Mouse (Mus musculus) neutrophil, adult 5-6 weeks (primary cell): Measurements from ENCODE around the gene Akt1s1. TPM values are rescaled to one million over a fixed set of nuclear protein-coding genes. Genes with fewer than 3 reads are reported as not detected.
A peak's percentile ranks its signal among the peaks of the same experiment; 100 is the strongest.

Experiments
- ATAC-seq: fragments of 151-379, 151-347 bp; 2 replicates; pipeline ENCODE4 v1.8.0; 2017; ENCODE audit warnings: mild to moderate bottlenecking, moderate TSS enrichment; ENCODE audit not compliant: insufficient number of reproducible peaks, poor library complexity, low FRiP score, severe bottlenecking; ENCODE audit errors: extremely low read depth
- total RNA-seq: library from RNA; stranded (forward); fragments of 200-1000 nt; gene quantifications from 2 replicates; pipeline ENCODE4 v1.2.3, GENCODE M21; 2017

The Akt1s1 gene
- total RNA-seq, 1 experiment from 2014 or later, result 37.0 TPM

DNA sequence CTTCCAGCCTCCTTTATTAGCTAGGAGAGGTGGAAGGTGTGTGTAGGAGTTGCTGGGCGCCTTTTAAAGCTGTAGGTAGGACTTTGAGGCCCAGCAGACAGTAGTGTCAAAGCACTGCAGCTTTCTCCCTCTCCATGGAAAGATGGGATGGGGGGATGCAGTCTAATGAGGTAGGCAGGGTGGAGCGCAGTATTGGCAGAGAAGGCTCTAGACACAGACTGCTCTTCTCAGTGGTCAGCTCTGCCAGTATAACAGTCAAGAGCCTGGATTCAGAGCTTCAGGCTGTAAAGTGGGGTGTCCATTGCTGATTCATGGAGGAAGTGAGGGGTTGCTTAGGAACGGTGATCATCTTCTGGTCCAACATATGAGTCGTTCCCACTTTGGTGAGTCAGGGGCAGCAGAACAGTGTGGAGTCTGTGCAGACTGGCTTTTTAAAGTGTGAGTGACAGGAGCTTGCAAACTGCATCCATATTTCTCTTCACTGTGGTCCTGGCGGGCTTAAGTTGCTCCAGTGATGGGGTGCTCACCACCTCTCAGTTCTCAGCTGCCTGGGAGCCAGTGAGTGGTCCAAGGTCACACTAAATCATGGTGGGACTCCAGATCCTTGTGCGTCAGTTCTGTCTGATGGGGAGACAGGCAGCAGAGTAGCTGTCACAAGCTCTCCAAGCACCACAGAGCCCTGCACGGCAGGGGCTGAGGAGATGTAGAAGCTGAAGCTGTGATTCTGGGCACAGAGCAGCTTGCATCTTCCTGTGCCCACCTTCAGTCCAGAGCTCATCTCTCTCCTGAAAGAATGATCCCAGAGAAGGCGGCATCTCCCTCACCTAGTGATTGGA is 2.2 kb downstream of the Akt1s1 start:
- no peak for ATAC-seq

DNA sequence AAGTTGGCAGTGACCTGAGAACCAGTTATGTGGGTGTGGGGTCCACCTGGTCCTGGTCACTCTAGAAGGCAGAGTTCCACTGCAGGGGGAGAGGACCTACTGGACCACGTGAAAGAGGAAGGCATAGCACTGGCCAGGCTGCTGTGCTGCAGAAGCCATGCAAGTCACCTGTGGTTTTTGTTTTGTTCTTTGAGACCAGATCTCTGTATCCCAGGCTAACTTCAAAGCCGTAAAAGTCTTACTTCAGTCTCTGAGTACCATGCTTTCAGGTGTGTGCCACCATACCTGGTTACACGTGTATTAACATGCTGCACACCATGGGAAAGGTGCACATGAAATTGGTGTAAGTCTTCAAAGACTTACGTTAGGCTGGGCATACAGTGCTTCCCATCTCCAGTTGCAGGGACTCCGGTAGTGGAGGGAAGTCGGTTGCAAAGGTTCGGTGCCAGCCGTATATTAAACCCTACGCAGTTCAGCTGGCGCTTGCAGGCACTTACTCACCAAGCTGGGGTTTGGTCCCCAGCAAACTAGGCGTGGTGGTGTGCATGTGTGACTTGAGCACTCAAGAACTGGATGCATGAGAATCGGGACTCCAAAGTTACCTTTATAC is 2.9 kb downstream of the Akt1s1 start:
- no peak for ATAC-seq

DNA sequence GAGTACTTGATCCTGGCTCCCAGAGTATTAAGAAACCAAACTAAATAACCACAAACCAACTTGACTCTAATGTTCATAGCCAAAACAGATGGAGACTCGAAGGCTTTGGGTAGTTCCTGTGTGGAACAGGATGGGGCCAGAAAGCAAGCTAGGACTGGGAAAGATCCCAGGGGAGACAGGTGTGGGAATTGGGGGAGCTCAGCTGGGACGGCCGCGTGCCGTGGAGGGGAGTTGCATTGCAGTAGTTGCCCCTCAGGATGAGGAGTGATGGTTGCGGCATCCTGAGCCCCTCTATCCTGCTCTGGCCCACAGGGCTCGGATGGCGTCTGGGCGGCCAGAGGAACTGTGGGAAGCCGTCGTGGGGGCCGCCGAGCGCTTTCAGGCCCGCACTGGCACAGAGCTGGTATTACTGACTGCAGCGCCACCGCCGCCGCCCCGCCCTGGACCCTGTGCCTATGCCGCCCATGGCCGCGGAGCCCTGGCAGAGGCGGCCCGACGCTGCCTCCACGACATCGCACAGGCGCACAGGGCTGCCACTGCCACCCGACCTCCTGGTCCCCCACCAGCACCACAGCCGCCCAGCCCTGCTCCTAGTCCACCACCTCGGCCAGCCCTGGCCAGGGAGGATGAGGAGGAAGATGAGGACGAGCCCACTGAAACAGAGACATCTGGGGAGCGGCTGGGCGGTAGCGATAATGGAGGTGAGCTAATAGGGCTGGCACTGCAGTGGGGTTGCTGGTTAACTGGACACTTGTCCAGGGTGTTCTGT is 3.7 kb downstream of the Akt1s1 start:
- ATAC-seq, result no peak

DNA sequence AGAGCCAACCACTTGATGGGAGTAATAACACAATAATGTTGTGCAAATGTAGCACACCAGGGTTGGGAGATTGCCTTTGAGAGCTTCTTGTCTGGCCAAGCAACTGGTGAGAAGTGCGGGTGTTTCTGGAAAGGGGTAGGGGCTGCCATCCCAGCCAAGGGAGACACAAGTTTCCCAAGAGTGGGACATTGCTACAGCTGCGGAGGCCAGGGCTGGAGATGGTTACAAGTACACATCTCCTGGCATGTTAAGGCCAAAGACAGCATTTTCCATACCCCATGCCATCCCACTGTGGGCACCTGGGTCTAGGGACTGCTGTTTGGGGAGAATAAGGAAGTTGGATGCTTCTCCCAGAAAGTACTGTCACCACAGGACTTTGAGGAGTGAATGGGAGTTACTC is 4.3 kb downstream of the Akt1s1 start:
- no peak for ATAC-seq

DNA sequence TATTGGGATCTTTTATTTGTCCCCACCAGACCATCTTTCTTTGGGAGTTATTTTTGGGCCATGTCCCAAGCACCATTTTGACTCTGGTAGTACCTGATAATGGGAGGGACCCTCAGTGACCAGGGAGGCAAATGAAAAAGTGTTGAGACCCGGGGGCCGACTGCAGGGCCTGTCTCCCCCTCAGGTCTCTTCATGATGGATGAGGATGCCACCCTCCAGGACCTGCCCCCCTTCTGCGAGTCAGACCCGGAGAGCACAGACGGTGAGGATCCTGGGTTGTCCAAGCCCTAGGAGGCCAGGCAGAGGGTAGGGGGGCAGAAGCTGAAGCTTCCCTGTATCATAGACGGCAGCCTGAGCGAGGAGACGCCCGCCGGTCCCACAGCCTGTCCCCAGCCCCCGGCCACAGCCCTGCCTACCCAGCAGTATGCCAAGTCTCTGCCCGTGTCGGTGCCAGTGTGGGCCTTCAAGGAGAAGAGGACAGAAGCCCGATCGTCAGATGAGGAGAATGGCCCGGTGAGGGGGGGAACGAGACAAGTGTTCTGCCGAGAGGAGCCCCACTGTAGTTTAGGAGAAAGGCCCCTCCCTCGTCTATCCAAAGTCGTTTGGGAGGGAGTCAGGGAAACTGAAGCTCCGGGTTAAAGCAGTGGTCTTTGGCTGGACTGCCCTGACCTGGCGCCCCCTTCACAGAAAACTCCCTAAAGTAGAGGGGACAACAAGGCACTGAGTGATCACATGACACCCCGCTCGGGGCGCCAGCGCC is 5.0 kb downstream of the Akt1s1 start:
- ATAC-seq, result no peak

DNA sequence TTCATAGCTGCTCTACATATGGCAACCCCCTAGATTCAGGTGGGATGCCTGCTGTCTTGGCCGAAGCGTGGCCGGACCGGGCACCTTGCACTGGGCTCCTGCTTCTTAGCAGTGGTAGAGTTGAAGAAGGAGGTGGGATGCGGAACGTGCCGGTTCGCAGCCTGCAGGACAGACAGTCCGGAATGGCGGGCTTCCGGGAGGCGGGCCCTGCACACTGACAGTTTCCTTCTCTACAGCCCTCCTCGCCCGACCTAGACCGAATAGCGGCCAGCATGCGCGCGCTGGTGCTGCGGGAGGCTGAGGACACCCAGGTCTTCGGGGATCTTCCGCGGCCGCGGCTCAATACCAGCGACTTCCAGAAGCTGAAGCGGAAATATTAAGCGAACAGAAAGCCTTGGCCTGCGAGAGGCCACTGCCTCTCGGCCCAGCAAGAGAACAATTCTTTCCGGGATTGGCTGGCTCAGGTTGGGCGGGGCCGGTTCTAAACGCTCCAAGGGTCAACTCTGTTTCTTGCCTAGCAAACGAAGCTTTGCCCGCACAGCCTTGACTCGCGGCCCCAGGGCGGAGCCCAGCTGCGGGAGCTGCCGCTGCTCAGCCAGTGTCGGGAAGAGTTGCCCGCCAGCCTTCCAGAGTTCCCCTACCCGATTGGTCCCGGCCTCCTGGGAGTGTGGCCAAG is 5.7 kb downstream of the Akt1s1 start:
- ATAC-seq, result peak; percentile 22

DNA sequence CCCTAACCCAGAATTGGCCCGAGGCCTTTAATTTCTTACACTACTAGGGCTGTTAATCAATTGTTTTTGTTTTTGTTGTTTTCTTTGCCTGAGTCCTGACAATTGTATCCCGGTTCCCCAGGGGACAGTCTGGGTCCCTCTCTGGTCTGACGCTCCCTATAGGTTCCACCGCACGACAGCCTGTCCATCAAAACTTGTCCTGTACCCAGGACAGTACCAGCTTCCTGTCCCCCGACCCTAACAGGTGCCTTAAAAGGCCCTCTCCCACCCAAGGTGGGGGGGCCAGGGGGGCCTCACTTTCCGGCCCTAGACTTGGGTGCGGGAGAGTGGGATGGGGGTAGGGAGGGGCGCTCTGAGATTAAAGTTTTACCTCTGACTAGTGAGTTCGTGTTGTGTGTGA is 6.2 kb downstream of the Akt1s1 start:
- ATAC-seq, result no peak

DNA sequence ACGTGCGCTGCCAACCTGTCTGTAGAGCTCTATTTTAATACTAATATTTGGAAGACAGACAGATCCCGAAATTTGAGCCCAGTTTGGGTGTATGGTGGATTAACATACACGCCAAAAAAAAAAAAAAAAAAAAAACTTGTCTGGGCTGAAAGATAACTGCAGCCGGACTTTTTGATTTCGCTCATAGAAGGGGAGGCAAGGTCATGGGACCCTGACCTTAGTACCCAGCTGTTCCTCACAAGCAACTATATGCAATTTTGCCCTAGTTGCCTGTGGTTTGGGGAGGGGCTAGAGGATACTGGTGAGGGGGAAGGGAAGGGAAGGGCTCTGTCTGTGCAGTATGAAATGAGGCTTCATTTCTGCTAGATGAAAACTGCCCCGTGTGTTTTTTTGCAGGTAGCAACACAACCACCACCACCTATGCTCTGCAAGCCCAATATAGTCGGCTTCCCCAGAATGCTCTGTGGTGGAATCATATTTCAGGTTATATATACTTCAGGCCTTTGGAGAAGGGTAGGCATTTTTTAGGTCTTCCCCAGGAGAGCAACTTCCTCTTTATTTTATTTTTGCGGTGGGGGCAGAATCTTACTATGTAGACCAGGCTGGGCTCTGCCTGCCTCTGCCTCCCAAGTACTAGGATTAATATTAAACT is 7.6 kb downstream of the Akt1s1 start:
- ATAC-seq, result no peak

DNA sequence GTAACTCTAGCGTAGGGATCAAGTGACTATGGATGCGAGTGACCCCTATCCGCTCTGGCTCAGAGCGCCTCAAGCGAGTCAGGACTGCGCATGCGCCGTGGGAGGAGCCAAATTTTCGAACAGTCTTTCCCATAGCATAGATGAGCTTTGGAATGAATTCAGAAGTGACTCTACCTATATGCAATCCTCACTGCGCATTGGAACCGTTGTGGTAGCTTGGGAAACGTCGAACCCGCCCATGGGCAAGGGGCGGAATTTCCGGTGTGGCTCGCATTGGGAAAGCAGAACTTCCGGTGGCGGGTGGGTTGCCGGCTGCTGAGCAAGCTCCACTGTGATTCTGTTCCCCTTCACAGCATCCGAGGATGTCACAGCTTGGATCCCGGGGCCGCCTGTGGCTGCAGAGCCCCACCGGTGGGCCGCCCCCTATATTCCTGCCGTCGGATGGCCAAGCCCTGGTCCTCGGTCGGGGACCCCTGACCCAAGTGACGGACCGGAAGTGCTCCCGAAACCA is 8.3 kb downstream of the Akt1s1 start, which contains the start of gene Pnkp:
Gene Pnkp, plus strand, starts transcription at position 98 of the 511 bp plus-strand sequence.
- ATAC-seq, result peak; percentile 57

DNA sequence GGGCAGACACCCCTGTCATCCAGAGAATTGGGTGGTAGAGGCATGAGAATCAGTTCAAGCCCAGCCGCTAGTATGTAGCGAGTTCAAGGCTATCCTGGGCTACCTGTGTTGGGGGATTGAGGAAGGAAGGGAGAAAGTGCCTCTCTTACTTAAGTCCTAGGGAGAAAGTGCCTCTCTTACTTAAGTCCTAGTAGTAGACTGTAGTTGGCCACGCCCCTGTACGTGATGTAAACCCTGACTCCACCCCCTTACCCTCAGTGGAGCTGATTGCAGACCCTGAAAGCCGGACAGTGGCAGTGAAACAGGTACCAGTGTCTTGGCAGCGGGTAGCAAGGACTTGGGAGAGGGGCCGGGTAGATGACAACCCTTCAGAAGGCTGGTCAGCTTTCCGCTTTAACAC is 9.1 kb downstream of the Akt1s1 start:
- ATAC-seq, result 0 out of 2 replicates have a peak, but pooled peaks have one; percentile 13

DNA sequence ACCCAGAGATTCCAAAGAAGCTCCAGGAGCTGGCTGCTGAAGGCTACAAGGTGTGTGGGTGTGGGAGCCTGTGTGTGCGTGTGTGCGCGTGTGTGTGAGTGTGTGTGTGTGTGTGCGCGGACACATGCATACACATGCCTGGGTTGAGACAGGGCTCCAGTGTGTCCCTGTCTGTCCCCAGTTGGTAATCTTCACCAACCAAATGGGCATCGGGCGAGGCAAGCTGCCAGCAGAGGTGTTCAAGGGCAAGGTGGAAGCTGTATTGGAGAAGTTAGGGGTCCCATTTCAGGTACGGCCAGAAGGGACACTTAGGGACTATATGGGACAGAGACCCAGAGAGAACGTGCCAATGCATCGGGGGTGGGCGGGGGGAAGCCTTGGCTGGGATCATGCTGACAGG is 11.1 kb downstream of the Akt1s1 start:
- no peak for ATAC-seq

DNA sequence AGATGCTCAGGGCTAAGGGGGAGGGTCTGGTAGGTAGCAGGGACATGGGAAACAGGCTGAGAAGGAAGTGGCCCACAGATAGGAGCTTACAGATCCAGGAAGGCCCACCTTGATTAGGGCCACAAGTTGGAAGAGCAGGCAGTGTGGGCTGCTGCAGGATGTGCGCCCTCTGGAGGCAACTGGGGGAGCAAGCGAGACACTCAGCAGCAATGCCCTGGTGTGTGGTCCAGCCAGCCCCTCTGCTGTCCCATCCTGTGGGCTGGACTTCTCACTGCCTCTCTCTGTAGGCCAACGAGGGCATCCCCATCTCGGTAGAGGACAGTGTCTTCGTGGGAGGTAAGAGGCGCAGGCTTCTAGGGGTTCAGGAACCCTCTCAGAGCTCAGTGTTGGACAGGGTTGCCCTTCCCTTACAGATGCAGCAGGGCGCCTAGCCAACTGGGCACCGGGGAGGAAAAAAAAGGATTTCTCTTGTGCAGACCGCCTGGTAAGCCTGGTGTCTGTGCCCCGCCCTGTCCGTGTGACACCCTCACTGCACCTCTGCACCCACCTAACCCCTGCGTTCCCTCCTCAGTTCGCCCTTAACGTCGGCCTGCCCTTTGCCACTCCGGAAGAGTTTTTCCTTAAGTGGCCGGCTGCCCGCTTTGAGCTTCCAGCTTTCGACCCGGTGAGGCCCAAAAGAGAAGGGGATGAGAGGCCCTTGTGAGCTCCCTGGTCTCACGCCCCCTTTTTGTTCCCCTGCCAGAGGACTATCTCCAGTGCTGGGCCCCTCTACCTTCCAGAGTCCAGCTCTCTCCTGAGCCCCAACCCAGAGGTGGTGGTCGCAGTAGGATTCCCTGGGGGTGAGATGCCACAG is 12.0 kb downstream of the Akt1s1 start:
- peak; percentile 40 for ATAC-seq

DNA sequence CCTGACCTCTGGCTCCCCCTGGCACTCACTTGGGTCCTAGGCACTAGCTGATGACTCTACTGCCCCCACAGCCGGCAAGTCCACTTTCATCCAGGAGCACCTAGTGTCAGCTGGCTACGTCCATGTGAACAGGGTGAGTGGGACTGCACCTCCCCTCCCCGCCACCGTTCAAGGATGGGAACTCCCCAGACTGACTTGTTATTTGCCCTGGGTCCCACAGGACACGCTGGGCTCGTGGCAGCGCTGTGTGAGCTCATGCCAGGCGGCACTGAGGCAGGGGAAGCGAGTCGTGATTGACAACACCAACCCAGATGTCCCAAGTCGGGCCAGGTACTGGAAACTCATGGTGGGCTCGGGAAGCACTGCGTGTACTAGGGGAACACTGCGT is 12.6 kb downstream of the Akt1s1 start:
- ATAC-seq, result no peak

DNA sequence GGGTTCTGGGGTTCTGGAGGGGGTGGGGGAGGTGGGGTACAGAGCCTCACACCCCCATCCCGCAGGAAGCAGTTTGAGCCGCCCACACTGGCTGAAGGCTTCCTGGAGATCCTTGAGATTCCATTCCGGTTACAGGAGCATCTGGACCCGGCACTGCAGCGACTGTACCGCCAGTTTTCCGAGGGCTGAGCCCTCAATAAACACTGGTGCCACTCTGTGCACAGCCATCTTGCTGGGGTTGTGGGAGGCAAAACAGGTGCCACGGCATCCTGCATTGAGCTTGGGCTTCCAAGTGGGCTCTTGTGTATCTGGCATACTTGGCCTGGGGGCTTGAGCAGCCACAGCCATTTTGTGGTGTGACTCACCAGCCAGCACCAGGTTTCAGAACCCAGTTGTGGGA is 13.6 kb downstream of the Akt1s1 start:
- no peak for ATAC-seq

DNA sequence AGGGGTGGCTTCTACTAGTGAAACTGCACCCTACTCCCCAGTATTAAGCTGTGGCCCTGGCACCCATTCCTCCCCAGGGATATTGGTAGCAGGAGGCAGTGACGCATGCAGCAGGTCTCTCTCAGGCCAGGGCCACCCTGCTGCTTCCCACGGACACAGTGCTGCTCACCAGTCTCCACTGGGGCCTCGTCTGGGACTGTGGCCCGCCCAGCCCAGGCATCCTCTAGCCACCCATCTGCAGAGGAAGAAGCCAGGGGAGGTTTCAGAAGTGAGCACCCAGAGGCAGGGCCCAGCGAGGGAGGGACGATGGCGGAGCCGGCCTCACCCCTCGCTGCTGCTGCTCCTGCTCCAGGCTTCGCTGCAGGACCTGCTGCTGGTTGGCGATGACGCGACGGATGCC is 14.4 kb downstream of the Akt1s1 start:
- ATAC-seq, result no peak

DNA sequence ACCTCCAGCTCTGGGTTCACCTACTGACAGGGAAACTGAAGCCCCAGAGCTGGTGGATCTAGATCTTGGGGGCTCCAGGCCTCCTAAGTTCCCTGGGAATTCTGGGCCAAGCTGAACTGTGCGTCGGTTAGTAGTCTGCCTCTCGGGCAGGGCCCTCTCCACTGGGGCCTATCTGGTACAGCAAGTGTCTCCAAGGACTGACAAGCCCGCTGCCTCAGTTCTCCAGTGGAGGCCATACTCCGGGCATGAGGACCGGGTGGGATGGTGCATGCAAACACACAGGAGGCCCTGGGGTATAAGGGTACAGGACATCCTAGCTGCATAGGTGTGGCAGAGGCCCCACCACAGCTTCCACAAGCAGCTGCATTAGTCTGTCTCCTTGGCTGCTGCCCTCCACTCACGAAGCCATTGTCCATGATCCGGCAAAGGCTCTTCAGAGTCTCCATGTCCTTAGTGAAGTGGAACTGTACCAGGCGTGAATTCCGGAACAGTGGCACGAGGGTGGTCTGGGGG is 15.2 kb downstream of the Akt1s1 start:
- no peak for ATAC-seq
